Mouse (Mus musculus): ENCODE data around the gene Lhfpl3. TPM values are rescaled to one million over a fixed set of nuclear protein-coding genes. Genes with fewer than 3 reads are reported as not detected.
"Not testable (repeated sequence)": the region's sequence is repeated elsewhere in the genome, so short reads cannot be mapped to it uniquely, and the experiment has no call there.

The Lhfpl3 gene
- polyA plus RNA-seq (2015; fragmentation: Nextera tagmentation; extraction: Ambion mirVana), result 0.05 and 0.09 TPM in 2 replicates

GRCm38 (mm10) chr5:22745885-22746532 lies at the start of gene Lhfpl3:
Gene Lhfpl3, plus strand, starts transcription at chr5:22746059.
- Histone ChIP-seq H3K4me2 (replicated peaks; ENCODE audit: low read depth) (peak within 1 kb of the TSS; percentile 68), H3K27ac (ENCODE audit: low read depth, low read length) (no peak within 1 kb of the TSS), H3K9ac (ENCODE audit: low read depth, low read length) (no peak within 1 kb of the TSS), H3K4me3 (ENCODE audit: low read depth, low read length) (peak within 1 kb of the TSS; percentile 36), H3K36me3 (ENCODE audit: control insufficient read depth, insufficient read depth) (no peaks in the 10 kb centered on the region), H3K27me3 (replicated peaks; ENCODE audit: control insufficient read depth, insufficient read depth, low read length) (peaks cover 19% of the 10 kb centered on the region), H3K4me1 (replicated peaks; ENCODE audit: control insufficient read depth, insufficient read depth, low read length) (no peaks in the 10 kb centered on the region), H3K9me3 (ENCODE audit: control insufficient read depth) (no peaks in the 10 kb centered on the region)
- no peak for ATAC-seq
- under 1% methylated on average over 37 of the region's 53 CpGs for WGBS
- TF ChIP-seq CTCF (IDR thresholded peaks at IDR 0.05; ENCODE audit: low read depth), result no peak

GRCm38 (mm10) chr5:22706271-22706670 lies 39.6 kb upstream of the Lhfpl3 start:
- not testable (repeated sequence) for H3K4me1 ChIP-seq (replicated peaks; ENCODE audit: control insufficient read depth, insufficient read depth, low read length); H3K27ac ChIP-seq (ENCODE audit: low read depth, low read length); H3K4me3 ChIP-seq (ENCODE audit: low read depth, low read length); H3K27me3 ChIP-seq (replicated peaks; ENCODE audit: control insufficient read depth, insufficient read depth, low read length); H3K9ac ChIP-seq (ENCODE audit: low read depth, low read length); ATAC-seq; H3K4me2 ChIP-seq (replicated peaks; ENCODE audit: low read depth); H3K36me3 ChIP-seq (ENCODE audit: control insufficient read depth, insufficient read depth); H3K9me3 ChIP-seq (ENCODE audit: control insufficient read depth)
- 75% methylated on average over 4 of the region's 4 CpGs for WGBS

- ATAC-seq, result no peak
These were observed 352 bp upstream of the Lhfpl3 start for GRCm38 (mm10) chr5:22745529-22745884.

GRCm38 (mm10) chr5:22746533-22747021 lies 718 bp downstream of the Lhfpl3 start:
- under 1% methylated on average over 20 of the region's 20 CpGs for WGBS
- ATAC-seq, result no peak
- peak overlapping the region; percentile 36 for H3K4me3 ChIP-seq (ENCODE audit: low read depth, low read length)

More at GRCm38 (mm10) chr5:22745529-22745884, 352 bp upstream of the Lhfpl3 start:
- Histone ChIP-seq H3K36me3 (ENCODE audit: control insufficient read depth, insufficient read depth) (no peaks in the 10 kb centered on the region), H3K27ac (ENCODE audit: low read depth, low read length) (no peak overlapping the region), H3K4me3 (ENCODE audit: low read depth, low read length) (peak overlapping the region; percentile 36), H3K9me3 (ENCODE audit: control insufficient read depth) (no peaks in the 10 kb centered on the region), H3K4me2 (replicated peaks; ENCODE audit: low read depth) (peak overlapping the region; percentile 68), H3K9ac (ENCODE audit: low read depth, low read length) (no peak overlapping the region), H3K4me1 (replicated peaks; ENCODE audit: control insufficient read depth, insufficient read depth, low read length) (no peaks in the 10 kb centered on the region), H3K27me3 (replicated peaks; ENCODE audit: control insufficient read depth, insufficient read depth, low read length) (peaks cover 19% of the 10 kb centered on the region)
- WGBS, result 4% methylated on average over 10 of the region's 10 CpGs
- TF ChIP-seq CTCF (IDR thresholded peaks at IDR 0.05; ENCODE audit: low read depth), result no peak

GRCm38 (mm10) chr5:22747305-22747704 lies 1.4 kb downstream of the Lhfpl3 start:
- no peak overlapping the region for H3K4me3 ChIP-seq (ENCODE audit: low read depth, low read length)
- no peak overlapping the region for H3K9ac ChIP-seq (ENCODE audit: low read depth, low read length)
- H3K27me3 ChIP-seq (replicated peaks; ENCODE audit: control insufficient read depth, insufficient read depth, low read length), result peaks cover 19% of the 10 kb centered on the region
- no peaks in the 10 kb centered on the region for H3K36me3 ChIP-seq (ENCODE audit: control insufficient read depth, insufficient read depth)
- H3K9me3 ChIP-seq (ENCODE audit: control insufficient read depth), result no peaks in the 10 kb centered on the region
- WGBS, result 9% methylated on average over 7 of the region's 7 CpGs
- no peak for TF ChIP-seq CTCF (IDR thresholded peaks at IDR 0.05; ENCODE audit: low read depth)
- H3K4me1 ChIP-seq (replicated peaks; ENCODE audit: control insufficient read depth, insufficient read depth, low read length), result no peaks in the 10 kb centered on the region
- peak overlapping the region; percentile 13; the same call in 1 of the 2 replicates for H3K4me2 ChIP-seq (replicated peaks; ENCODE audit: low read depth)
- ATAC-seq, result no peak
- no peak overlapping the region for H3K27ac ChIP-seq (ENCODE audit: low read depth, low read length)

More at GRCm38 (mm10) chr5:22746533-22747021, 718 bp downstream of the Lhfpl3 start:
- Histone ChIP-seq H3K36me3 (ENCODE audit: control insufficient read depth, insufficient read depth) (no peaks in the 10 kb centered on the region), H3K4me2 (replicated peaks; ENCODE audit: low read depth) (peak overlapping the region; percentile 68), H3K27me3 (replicated peaks; ENCODE audit: control insufficient read depth, insufficient read depth, low read length) (peaks cover 19% of the 10 kb centered on the region), H3K4me1 (replicated peaks; ENCODE audit: control insufficient read depth, insufficient read depth, low read length) (no peaks in the 10 kb centered on the region), H3K9ac (ENCODE audit: low read depth, low read length) (no peak overlapping the region), H3K9me3 (ENCODE audit: control insufficient read depth) (no peaks in the 10 kb centered on the region), H3K27ac (ENCODE audit: low read depth, low read length) (no peak overlapping the region)
- no peak for TF ChIP-seq CTCF (IDR thresholded peaks at IDR 0.05; ENCODE audit: low read depth)

GRCm38 (mm10) chr5:22757261-22757660 lies 11.4 kb downstream of the Lhfpl3 start:
- Histone ChIP-seq H3K4me3 (ENCODE audit: low read depth, low read length) (no peak overlapping the region), H3K4me1 (replicated peaks; ENCODE audit: control insufficient read depth, insufficient read depth, low read length) (no peaks in the 10 kb centered on the region), H3K36me3 (ENCODE audit: control insufficient read depth, insufficient read depth) (no peaks in the 10 kb centered on the region), H3K4me2 (replicated peaks; ENCODE audit: low read depth) (no peak overlapping the region), H3K27ac (ENCODE audit: low read depth, low read length) (no peak overlapping the region), H3K9me3 (ENCODE audit: control insufficient read depth) (no peaks in the 10 kb centered on the region), H3K9ac (ENCODE audit: low read depth, low read length) (no peak overlapping the region), H3K27me3 (replicated peaks; ENCODE audit: control insufficient read depth, insufficient read depth, low read length) (no peaks in the 10 kb centered on the region)
- TF ChIP-seq CTCF (IDR thresholded peaks at IDR 0.05; ENCODE audit: low read depth), result peak; percentile 52
- ATAC-seq, result no peak
- 32% methylated on average over 3 of the region's 3 CpGs for WGBS
